Mouse (Mus musculus) testis, adult 10 weeks (tissue): ENCODE measurements around the gene H2-Aa. TPM values are rescaled to one million over a fixed set of nuclear protein-coding genes. Genes with fewer than 3 reads are reported as not detected.

ENCODE experiments used
- polyA plus RNA-seq: library from polyadenylated mRNA; stranded (reverse); fragments of 350-450 nt; fragmentation: Illumina TruSeq; extraction: RNeasy Lipid Tissue Mini Kit (QIAGEN cat#74804); gene quantifications from one replicate; pipeline ENCODE4 v1.2.3, GENCODE M21; 2014; ENCODE audit warnings: low read depth, low replicate concordance

The H2-Aa gene
- 6.3 TPM for polyA plus RNA-seq

GRCm38 (mm10) chr17:34287648-34288047, at the start of gene H2-Aa:
H2-Aa (minus strand) TSS chr17:34287823.

GRCm38 (mm10) chr17:34325436-34325835, 37.8 kb upstream of the H2-Aa start, which contains the start of gene H2-Eb2:
H2-Eb2 (plus strand) TSS chr17:34325665.

GRCm38 (mm10) chr17:34305380-34306030, 17.9 kb upstream of the H2-Aa start, which contains the start of gene H2-Eb1:
H2-Eb1 (plus strand) TSS chr17:34305867.

GRCm38 (mm10) chr17:34257594-34258375, 29.8 kb downstream of the H2-Aa start, which contains the start of gene H2-Ab1:
H2-Ab1 (plus strand) TSS chr17:34257689.

GRCm38 (mm10) chr17:34238706-34239105, 48.9 kb downstream of the H2-Aa start, which contains the start of gene H2-Ob:
H2-Ob (plus strand) TSS chr17:34238903.

Other genes starting within 250 kb of the H2-Aa start
- 0.07 TPM for gene Col11a2, start 248.4 kb downstream of the H2-Aa start, polyA plus RNA-seq
- gene H2-Oa, start 195.5 kb downstream of the H2-Aa start, polyA plus RNA-seq: not detected
- 1.9 TPM for gene H2-DMa, start 168.3 kb downstream of the H2-Aa start, polyA plus RNA-seq
- 414 TPM for gene Brd2, start 165.2 kb downstream of the H2-Aa start, polyA plus RNA-seq
- gene H2-DMb2, start 144.5 kb downstream of the H2-Aa start, polyA plus RNA-seq: not detected
- gene H2-DMb1, start 134.8 kb downstream of the H2-Aa start, polyA plus RNA-seq: 4.0 TPM
- gene Tap1, start 100.3 kb downstream of the H2-Aa start, polyA plus RNA-seq: 0.25 TPM
- gene Psmb9, start 100.1 kb downstream of the H2-Aa start, polyA plus RNA-seq: 1.2 TPM
- gene Psmb8, start 90.1 kb downstream of the H2-Aa start, polyA plus RNA-seq: 0.14 TPM
- not detected for gene Tap2, start 84.3 kb downstream of the H2-Aa start, polyA plus RNA-seq
- gene H2-Ob, start 48.9 kb downstream of the H2-Aa start, polyA plus RNA-seq: 0.11 TPM
- 5.3 TPM for gene H2-Ab1, start 30.1 kb downstream of the H2-Aa start, polyA plus RNA-seq
- gene H2-Eb1, start 18.0 kb upstream of the H2-Aa start, polyA plus RNA-seq: 0.83 TPM
- not detected for gene H2-Eb2, start 37.8 kb upstream of the H2-Aa start, polyA plus RNA-seq
- 0.15 TPM for gene Btnl2, start 67.0 kb upstream of the H2-Aa start, polyA plus RNA-seq
- not detected for gene Btnl1, start 89.3 kb upstream of the H2-Aa start, polyA plus RNA-seq
- gene BC051142, start 111.0 kb upstream of the H2-Aa start, polyA plus RNA-seq: 1,880 TPM
- gene Btnl4, start 189.5 kb upstream of the H2-Aa start, polyA plus RNA-seq: not detected
- gene Btnl6, start 229.5 kb upstream of the H2-Aa start, polyA plus RNA-seq: not detected